ENCODE assay signal across 21 mouse cellular contexts in genomic region chr4:154697476-154697875, GRCm38 (mm10). TPM values are rescaled to one million over a fixed set of nuclear protein-coding genes. Genes with fewer than 3 reads are reported as not detected.
"Had no signal": no experiment of that assay in that cellular context is flagged by ENCODE, and none has a peak within 500 bp of the region (broad histone marks: within the 10 kb centered on the region; RNA-seq: fewer than 3 reads in every experiment).

No protein-coding gene starts in this region.

- H3K4me1 ChIP-seq: liver, embryonic 12.5 days; stomach, embryonic 15.5 days had no signal

- H3K9me3 ChIP-seq: kidney, embryonic 15.5 days; liver, embryonic 12.5 days; midbrain, embryonic 12.5 days; stomach, embryonic 15.5 days had no signal

- H3K27ac ChIP-seq: kidney, embryonic 15.5 days; liver, embryonic 12.5 days; macrophage; midbrain, embryonic 12.5 days; stomach, embryonic 15.5 days had no signal

- DNase-seq: left cerebral cortex, postnatal 4 days; lung, embryonic 14.5 days; lung, postnatal 14 days; right cerebral cortex, postnatal 14 days; thymus, postnatal 36 days had no signal

- H3K4me3 ChIP-seq: kidney, embryonic 15.5 days; liver, embryonic 12.5 days; midbrain, embryonic 12.5 days; stomach, embryonic 15.5 days had no signal

- H3K27me3 ChIP-seq: liver, embryonic 12.5 days; stomach, embryonic 15.5 days had no signal

- H3K9ac ChIP-seq: kidney, embryonic 15.5 days; liver, embryonic 12.5 days; lung, embryonic 14.5 days; midbrain, embryonic 12.5 days; stomach, embryonic 15.5 days had no signal

- ATAC-seq: liver, embryonic 12.5 days had no signal

- H3K4me2 ChIP-seq: kidney, embryonic 15.5 days; liver, embryonic 12.5 days; lung, embryonic 14.5 days; midbrain, embryonic 12.5 days; stomach, embryonic 15.5 days had no signal

- H3K36me3 ChIP-seq: kidney, embryonic 15.5 days; liver, embryonic 12.5 days; midbrain, embryonic 12.5 days; stomach, embryonic 15.5 days had no signal

RNA-seq across cellular contexts. Expression of gene Actrt2, which starts 29.8 kb away (rescaled TPM):
- total RNA-seq: layer of hippocampus, adult 8-10 months; layer of hippocampus, postnatal 14 days; left cerebral cortex, adult 18-20 months; left cerebral cortex, postnatal 10 days; left cerebral cortex, postnatal 4 days; megakaryocyte-erythroid progenitor cell, adult 5-6 weeks; midbrain, postnatal 0 days had no signal
- polyA plus RNA-seq: kidney, embryonic 15.5 days; large intestine, adult 2 months; liver, embryonic 12.5 days; liver, embryonic 16.5 days; lung, embryonic 14.5 days; macrophage; midbrain, embryonic 12.5 days; midbrain, postnatal 0 days; neural tube, embryonic 14.5 days; spleen, adult 2 months; stomach, embryonic 15.5 days; thymus, postnatal 0 days had no signal
